ENCODE assay signal across 9 mouse cellular contexts in genomic region chr13:112288225-112289178, GRCm38 (mm10). TPM values are rescaled to one million over a fixed set of nuclear protein-coding genes. Genes with fewer than 3 reads are reported as not detected.
DNase-seq lines count a peak whose midpoint lies in the region; ATAC-seq lines count a peak whose summit lies in the region.
"Had no signal": no experiment of that assay in that cellular context is flagged by ENCODE, and none has a peak within 500 bp of the region (broad histone marks: within the 10 kb centered on the region; RNA-seq: fewer than 3 reads in every experiment).

Gene Ankrd55 (plus strand): TSS chr13:112288451.

- 0 out of 2 replicates have a peak within 1 kb of the TSS, but pooled peaks have one; percentile 0 for H3K9ac ChIP-seq in embryonic facial prominence, embryonic 11.5 days (replicated peaks; ENCODE audit: low read length)
- H3K9ac ChIP-seq in liver, embryonic 13.5 days, result no peak within 1 kb of the TSS

- no peak within 1 kb of the TSS for H3K4me3 ChIP-seq in embryonic facial prominence, embryonic 11.5 days (ENCODE audit: low read depth, low read length)
- H3K4me3 ChIP-seq in liver, embryonic 13.5 days (replicated peaks), result peak within 1 kb of the TSS; percentile 6; the same call in 1 of the 2 replicates
- H3K4me3 ChIP-seq: myocyte had no signal

- peak within 1 kb of the TSS; percentile 8; the same call in 1 of the 2 replicates for H3K27ac ChIP-seq in embryonic facial prominence, embryonic 11.5 days (replicated peaks; ENCODE audit: low read depth, low read length)
- no peak within 1 kb of the TSS for H3K27ac ChIP-seq in liver, embryonic 13.5 days

- peak; percentile 85 for ATAC-seq in embryonic facial prominence, embryonic 11.5 days (replicated peaks; ENCODE audit: insufficient number of reproducible peaks, low FRiP score, low TSS enrichment, low read depth)
- ATAC-seq in liver, embryonic 13.5 days (ENCODE audit: low read depth), result peak; percentile 74

- 30% methylated on average over 22 of the region's 22 CpGs for WGBS in embryonic facial prominence, embryonic 11.5 days
- WGBS in liver, embryonic 13.5 days (ENCODE audit: insufficient replicate concordance), result 38% methylated on average over 22 of the region's 22 CpGs

- H3K9me3 ChIP-seq in embryonic facial prominence, embryonic 11.5 days (replicated peaks; ENCODE audit: control insufficient read depth, low read length), result no peaks in the 10 kb centered on the region
- H3K9me3 ChIP-seq in liver, embryonic 13.5 days (replicated peaks), result 0 out of 2 replicates have a peak, but pooled peaks cover 5% of the 10 kb centered on the region

- H3K4me1 ChIP-seq in embryonic facial prominence, embryonic 11.5 days (ENCODE audit: control insufficient read depth, insufficient read depth, low read length), result no peaks in the 10 kb centered on the region
- peaks cover 16% of the 10 kb centered on the region for H3K4me1 ChIP-seq in liver, embryonic 13.5 days (replicated peaks)

- intact Hi-C loops in heart, postnatal 14 days (cut with DNase I), result no loop called here

- H3K27me3 ChIP-seq in embryonic facial prominence, embryonic 11.5 days (ENCODE audit: control insufficient read depth, insufficient read depth, low read length), result no peaks in the 10 kb centered on the region
- peaks cover 7% of the 10 kb centered on the region; the same call in 1 of the 2 replicates for H3K27me3 ChIP-seq in liver, embryonic 13.5 days

- H3K36me3 ChIP-seq in embryonic facial prominence, embryonic 11.5 days (replicated peaks; ENCODE audit: control insufficient read depth, insufficient read depth, low read depth, low read length), result no peaks in the 10 kb centered on the region
- H3K36me3 ChIP-seq in liver, embryonic 13.5 days, result no peaks in the 10 kb centered on the region

- peak; percentile 45 for DNase-seq in ovary, adult 18-20 months (ENCODE audit: low spot score)
- no peak for DNase-seq in ovary, postnatal 14 days (ENCODE audit: low spot score)
- peak; percentile 71 for DNase-seq in embryonic facial prominence, embryonic 11.5 days (ENCODE audit: low spot score)
- peak; percentile 8 to 37 for DNase-seq in heart, postnatal 14 days
- DNase-seq in kidney, postnatal 36 days, result peak; percentile 26 to 45
- DNase-seq in liver, embryonic 13.5 days, result no peak
- DNase-seq in neural tube, embryonic 10.5 days (ENCODE audit: extremely low spot score, low spot score), result peak; percentile 64
- peak; percentile 42 to 64 for DNase-seq in thymus, adult 18-20 months

- peak within 1 kb of the TSS; percentile 20 for H3K4me2 ChIP-seq in embryonic facial prominence, embryonic 11.5 days (ENCODE audit: low read depth, low read length)
- peak within 1 kb of the TSS; percentile 43 for H3K4me2 ChIP-seq in liver, embryonic 13.5 days

RNA-seq across cellular contexts. Expression of gene Ankrd55, which starts in this region (rescaled TPM):
- 1.0 and 1.1 TPM in 2 replicates for polyA plus RNA-seq in embryonic facial prominence, embryonic 11.5 days (2014; fragmentation: Nextera tagmentation; extraction: Ambion mirVana)
- total RNA-seq in heart, postnatal 14 days (2021), result under 1 TPM; 0.19 to 0.29 TPM
- 0.09 and 0.17 TPM in 2 replicates for polyA plus RNA-seq in liver, embryonic 13.5 days (2015; fragmentation: Nextera tagmentation; extraction: Ambion mirVana)

Comparison
In these comparisons a context has a peak if more than half of its experiments do, and no peak if none do; other contexts are left out.
1. DNase-seq: peak in ovary, adult 18-20 months (single experiment), embryonic facial prominence, embryonic 11.5 days (single experiment), kidney, postnatal 36 days (2 of 2), neural tube, embryonic 10.5 days (single experiment) and thymus, adult 18-20 months (2 of 2); none in ovary, postnatal 14 days (single experiment) and liver, embryonic 13.5 days (single experiment).
2. Peak in DNase-seq in heart, postnatal 14 days; RNA of the gene not detected or under 1 TPM.
3. Peak in ATAC-seq, H3K4me3 ChIP-seq and H3K4me2 ChIP-seq in liver, embryonic 13.5 days; RNA of the gene not detected or under 1 TPM.